Mouse (Mus musculus) erythroblast, adult 5-6 weeks (primary cell): ENCODE results near the gene Ncbp2. TPM values are rescaled to one million over a fixed set of nuclear protein-coding genes. Genes with fewer than 3 reads are reported as not detected.
A peak's percentile ranks its signal among the peaks of the same experiment; 100 is the strongest.
"Not testable (repeated sequence)": the region's sequence is repeated elsewhere in the genome, so short reads cannot be mapped to it uniquely, and the experiment has no call there.

Experiments
- ATAC-seq: replicated peaks from 2 replicates; pipeline ENCODE4 v1.8.0; 2016; ENCODE audit warnings: moderate number of reproducible peaks, mild to moderate bottlenecking, moderate TSS enrichment, inconsistent platforms; ENCODE audit not compliant: poor library complexity, low FRiP score, severe bottlenecking
- total RNA-seq, 2 experiments: library from RNA; stranded (forward) in 1 of 2; stranded (reverse) in 1 of 2; fragments of 150-400 nt in 1 of 2; fragments of 200-764, 138-1000 nt in 1 of 2; gene quantifications; 2 replicates each; pipeline versions ENCODE4 v1.2.3 to v1.2.4; 2015 to 2017; ENCODE audit warnings: low replicate concordance in 2 of 2

Ncbp2 gene
- total RNA-seq, 2 experiments from 2014 or later, result 3.1 to 4.9 TPM

DNA sequence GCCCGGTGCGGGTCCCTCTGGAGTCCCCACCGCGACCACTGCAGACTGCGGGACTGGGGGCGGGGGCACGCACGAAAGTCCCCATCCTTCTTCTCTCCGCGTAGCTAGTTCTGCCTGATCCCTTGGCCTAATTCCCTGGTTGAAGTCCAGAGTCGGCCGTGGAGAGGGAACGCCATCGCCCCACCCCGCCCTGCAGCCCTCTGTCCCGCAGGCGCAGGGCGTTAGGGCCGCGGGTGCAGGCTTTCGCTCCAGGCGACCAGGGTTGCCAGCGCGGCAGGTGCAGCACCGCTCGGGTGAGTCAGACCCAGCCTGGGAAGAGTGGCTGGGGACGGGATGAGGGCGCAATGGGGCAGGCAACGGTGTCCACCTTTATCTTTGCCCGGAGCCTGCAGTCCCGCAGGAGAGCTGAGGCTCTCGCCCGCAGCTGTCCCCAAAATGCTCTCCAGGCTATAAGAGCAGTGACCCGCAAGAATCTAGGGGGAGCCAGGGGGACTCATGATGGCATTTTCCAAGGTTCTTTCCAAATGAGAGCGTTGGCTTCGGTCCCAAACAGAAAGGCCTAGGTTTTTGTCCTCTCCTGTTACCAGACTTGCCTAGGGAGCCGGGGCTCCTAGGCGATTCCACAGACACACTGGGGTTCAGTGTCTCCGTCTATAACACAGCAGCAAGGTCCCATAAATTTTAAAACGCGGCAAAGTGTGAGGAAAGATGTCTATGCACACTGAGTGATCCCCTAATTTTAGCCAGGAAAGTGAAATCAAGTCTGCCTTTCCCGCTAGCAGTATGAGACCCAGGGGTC, 14.4 kb upstream of the Ncbp2 start, which contains the start of gene Pigz:
Gene Pigz, plus strand, starts transcription at position 101 of the 799 bp plus-strand sequence.
- no peak for ATAC-seq

- no peak for ATAC-seq
These were observed 13.7 kb upstream of the Ncbp2 start for GRCm38 (mm10) chr16:31934550-31935010.

DNA sequence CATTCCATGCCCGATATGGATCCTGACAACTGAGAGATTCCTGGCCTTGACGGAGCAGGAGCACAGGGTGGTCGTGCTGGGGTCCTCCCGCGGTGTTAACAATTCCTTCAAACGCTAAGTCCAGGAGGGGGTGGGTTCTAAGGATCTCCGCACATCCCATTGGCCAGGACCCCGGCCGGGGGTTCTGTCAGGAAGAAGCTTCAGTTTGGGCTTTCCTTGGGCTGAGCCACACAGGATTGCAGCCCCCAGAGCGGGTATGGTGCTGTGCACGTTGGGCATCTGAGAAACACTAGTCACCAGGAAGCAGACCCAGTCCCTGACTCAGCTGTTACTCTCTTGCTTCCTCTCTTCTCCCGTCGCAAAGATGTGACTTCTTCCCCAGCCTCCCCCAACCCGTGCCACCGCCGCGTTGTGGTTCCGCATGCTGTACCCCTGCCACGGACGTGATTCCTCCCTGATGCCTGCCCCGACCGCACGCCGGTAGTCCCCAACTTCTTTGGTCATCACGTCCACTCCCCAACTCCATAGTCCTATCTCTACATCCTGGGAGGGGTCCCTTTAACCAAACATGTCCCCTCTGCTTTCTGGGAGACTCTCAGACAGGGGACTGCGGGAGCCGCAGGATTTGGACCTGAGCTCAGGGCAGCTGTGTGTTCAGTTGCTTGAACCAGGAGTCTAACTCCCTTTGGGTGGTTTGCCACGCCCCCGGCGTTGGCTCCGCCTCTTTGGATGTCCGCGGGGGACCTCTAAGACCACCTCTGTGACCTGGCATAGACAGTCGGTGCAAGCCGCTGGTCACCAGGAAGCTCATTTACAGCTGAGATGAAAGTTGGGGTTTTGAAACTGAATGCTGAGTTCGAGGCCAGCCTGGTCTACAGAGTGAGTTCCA, 13.0 kb upstream of the Ncbp2 start:
- no peak for ATAC-seq

- no peak for ATAC-seq
These were observed 11.7 kb upstream of the Ncbp2 start for GRCm38 (mm10) chr16:31936568-31936967.

- ATAC-seq, result no peak
These were observed 9.5 kb upstream of the Ncbp2 start for GRCm38 (mm10) chr16:31938856-31939255.

GRCm38 (mm10) chr16:31940586-31940985, 7.7 kb upstream of the Ncbp2 start:
- ATAC-seq, result no peak

GRCm38 (mm10) chr16:31943980-31944379, 4.3 kb upstream of the Ncbp2 start:
- peak; percentile 60 for ATAC-seq

GRCm38 (mm10) chr16:31944698-31945255, 3.5 kb upstream of the Ncbp2 start:
- no peak for ATAC-seq

- ATAC-seq, result no peak
These were observed 2.9 kb upstream of the Ncbp2 start for GRCm38 (mm10) chr16:31945372-31945771.

GRCm38 (mm10) chr16:31945986-31946385, 2.3 kb upstream of the Ncbp2 start:
- not testable (repeated sequence) for ATAC-seq

DNA sequence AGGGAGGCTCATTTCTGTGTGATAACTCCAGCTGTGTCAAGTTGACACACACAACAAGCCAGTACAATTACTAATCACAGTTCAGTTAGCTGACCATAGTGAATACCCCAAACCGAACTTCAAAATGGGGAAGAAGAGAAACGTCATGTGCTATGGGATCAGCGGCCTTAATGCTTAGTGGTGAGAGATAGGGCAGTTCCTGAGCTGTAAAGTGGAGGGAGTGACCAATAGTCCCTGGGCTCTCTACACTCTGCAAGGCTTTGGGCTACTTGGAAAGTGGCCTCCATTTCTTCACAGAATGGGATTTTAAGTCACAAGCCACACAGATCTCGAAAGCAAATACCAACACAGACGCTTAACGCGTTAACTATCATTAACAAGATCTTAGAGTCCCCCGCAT, 980 bp upstream of the Ncbp2 start:
- no peak for ATAC-seq

GRCm38 (mm10) chr16:31947901-31948316, 404 bp upstream of the Ncbp2 start:
- peak; percentile 16 for ATAC-seq

DNA sequence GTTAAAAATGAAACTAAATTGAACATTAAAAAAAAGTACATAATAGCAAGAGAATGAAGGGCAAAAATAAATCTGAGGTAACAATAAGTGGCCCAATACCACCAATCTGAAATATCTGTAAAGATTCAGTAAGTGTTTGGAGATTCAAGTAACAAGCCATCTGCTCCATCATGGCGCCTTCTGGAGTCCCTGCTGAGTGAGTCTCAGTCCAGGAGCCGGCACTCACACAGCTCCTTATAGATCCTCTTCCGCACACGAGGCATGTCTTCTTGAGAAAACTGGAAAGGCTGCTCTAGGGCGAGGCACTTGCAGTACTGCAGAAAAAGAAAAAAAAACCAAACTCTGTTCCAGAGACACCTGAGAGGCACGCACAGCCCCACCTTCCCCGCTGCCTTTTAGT, 14.9 kb downstream of the Ncbp2 start:
- no peak for ATAC-seq

- ATAC-seq, result no peak
These were observed 26.9 kb downstream of the Ncbp2 start for GRCm38 (mm10) chr16:31975258-31975657.

- no peak for ATAC-seq
These were observed 31.2 kb downstream of the Ncbp2 start for GRCm38 (mm10) chr16:31979501-31979900.

DNA sequence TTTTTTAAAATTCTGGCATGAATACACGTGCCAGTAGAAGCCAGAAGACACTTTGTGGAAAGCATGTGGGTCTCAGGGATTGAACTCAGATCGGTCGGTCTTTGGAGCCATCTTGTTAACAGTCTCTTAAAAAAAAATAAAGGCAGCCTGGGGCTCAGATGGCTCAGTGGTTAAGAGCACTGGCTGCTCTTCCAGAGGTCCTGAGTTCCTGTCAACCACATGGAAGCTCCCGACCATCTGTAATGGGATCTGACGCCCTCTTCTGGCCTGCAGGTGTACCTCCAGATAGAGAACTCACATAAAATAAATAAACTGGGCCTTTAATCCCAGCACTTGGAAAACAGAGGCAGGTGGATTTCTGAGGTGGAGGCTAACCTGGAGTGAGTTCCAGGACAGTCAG, 32.6 kb downstream of the Ncbp2 start:
- ATAC-seq, result no peak

- ATAC-seq, result no peak
These were observed 43.7 kb downstream of the Ncbp2 start for GRCm38 (mm10) chr16:31992039-31992438.

DNA sequence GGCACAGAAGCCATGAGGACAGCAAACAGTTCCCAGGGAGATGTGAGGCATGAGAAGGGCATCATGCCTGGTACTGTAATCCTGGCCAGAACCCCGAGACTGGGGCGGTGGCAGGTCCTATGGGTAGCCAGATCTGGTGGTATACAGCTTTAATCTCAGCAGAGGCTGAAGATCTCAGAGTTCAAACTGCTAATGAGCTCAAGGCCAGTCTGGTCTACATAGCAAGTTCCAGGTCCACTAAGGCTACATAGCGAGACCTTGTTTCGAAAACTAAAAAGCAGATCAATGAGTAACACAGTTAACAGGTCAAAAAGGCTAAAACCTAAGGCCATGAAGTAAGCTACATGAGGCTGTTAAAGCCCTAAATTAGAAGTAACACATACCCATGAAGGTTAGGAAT, 44.9 kb downstream of the Ncbp2 start:
- no peak for ATAC-seq

DNA sequence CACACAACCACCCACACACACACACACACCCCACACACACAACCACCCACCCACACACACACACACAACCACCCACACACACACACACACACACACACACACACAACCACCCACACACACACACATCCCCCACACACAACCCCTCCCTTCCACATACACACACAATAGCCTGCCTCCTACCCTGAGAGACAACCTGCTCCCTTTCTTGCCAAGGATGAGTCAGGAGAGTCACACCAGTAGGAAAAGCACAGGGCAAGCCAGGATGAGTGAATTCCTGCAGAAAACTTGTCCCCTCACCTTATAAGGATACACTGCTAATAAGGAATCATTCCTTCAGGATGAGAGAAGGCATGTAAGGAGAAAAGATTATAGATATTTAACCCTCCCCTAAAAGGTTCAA, 45.6 kb downstream of the Ncbp2 start:
- no peak for ATAC-seq

- ATAC-seq, result no peak
These were observed 48.1 kb downstream of the Ncbp2 start for GRCm38 (mm10) chr16:31996371-31996770.
